Mouse (Mus musculus): ENCODE measurements around the gene Gcnt4. TPM values are rescaled to one million over a fixed set of nuclear protein-coding genes. Genes with fewer than 3 reads are reported as not detected.
"Not testable (repeated sequence)": the region's sequence is repeated elsewhere in the genome, so short reads cannot be mapped to it uniquely, and the experiment has no call there.

Gcnt4 gene
- polyA plus RNA-seq (2014; fragmentation: Nextera tagmentation; extraction: Ambion mirVana): 0.59 and 0.99 TPM in 2 replicates

- peak; percentile 79 for ATAC-seq (ENCODE audit: low FRiP score, low TSS enrichment)
Measured at GRCm38 (mm10) chr13:96923999-96924961, at the start of gene Gcnt4. TSS of gene Gcnt4 (plus strand) at chr13:96924689.

GRCm38 (mm10) chr13:96878220-96879057 lies 46.0 kb upstream of the Gcnt4 start:
- Histone ChIP-seq H3K4me1 (ENCODE audit: control insufficient read depth, insufficient read depth, low read length) (no peaks in the 10 kb centered on the region), H3K9ac (ENCODE audit: low read depth, low read length) (no peak overlapping the region), H3K27me3 (ENCODE audit: control insufficient read depth, insufficient read depth, low read length) (no peaks in the 10 kb centered on the region), H3K9me3 (ENCODE audit: control insufficient read depth, low read length) (no peaks in the 10 kb centered on the region), H3K4me2 (replicated peaks; ENCODE audit: low read depth, low read length) (no peak overlapping the region), H3K4me3 (ENCODE audit: low read length) (no peak overlapping the region), H3K36me3 (ENCODE audit: control insufficient read depth, insufficient read depth, low read length) (no peaks in the 10 kb centered on the region), H3K27ac (ENCODE audit: low read depth, low read length) (no peak overlapping the region)
- WGBS: 84% methylated on average over 12 of the region's 12 CpGs
- ATAC-seq (ENCODE audit: low FRiP score, low TSS enrichment): no peak

More at GRCm38 (mm10) chr13:96923999-96924961, at the start of gene Gcnt4:
- H3K4me1 ChIP-seq (ENCODE audit: control insufficient read depth, insufficient read depth, low read length): peaks cover 9% of the 10 kb centered on the region
- peaks cover 5% of the 10 kb centered on the region; the same call in 1 of the 2 replicates for H3K27me3 ChIP-seq (ENCODE audit: control insufficient read depth, insufficient read depth, low read length)
- H3K9ac ChIP-seq (ENCODE audit: low read depth, low read length): peak within 1 kb of the TSS; percentile 77
- H3K9me3 ChIP-seq (ENCODE audit: control insufficient read depth, low read length): no peaks in the 10 kb centered on the region
- 9% methylated on average over 55 of the region's 56 CpGs for whole genome bisulfite sequencing
- H3K36me3 ChIP-seq (ENCODE audit: control insufficient read depth, insufficient read depth, low read length): no peaks in the 10 kb centered on the region
- peak within 1 kb of the TSS; percentile 82 for H3K4me3 ChIP-seq (ENCODE audit: low read length)
- H3K27ac ChIP-seq (ENCODE audit: low read depth, low read length): no peak within 1 kb of the TSS
- peak within 1 kb of the TSS; percentile 100 for H3K4me2 ChIP-seq (replicated peaks; ENCODE audit: low read depth, low read length)

DNA sequence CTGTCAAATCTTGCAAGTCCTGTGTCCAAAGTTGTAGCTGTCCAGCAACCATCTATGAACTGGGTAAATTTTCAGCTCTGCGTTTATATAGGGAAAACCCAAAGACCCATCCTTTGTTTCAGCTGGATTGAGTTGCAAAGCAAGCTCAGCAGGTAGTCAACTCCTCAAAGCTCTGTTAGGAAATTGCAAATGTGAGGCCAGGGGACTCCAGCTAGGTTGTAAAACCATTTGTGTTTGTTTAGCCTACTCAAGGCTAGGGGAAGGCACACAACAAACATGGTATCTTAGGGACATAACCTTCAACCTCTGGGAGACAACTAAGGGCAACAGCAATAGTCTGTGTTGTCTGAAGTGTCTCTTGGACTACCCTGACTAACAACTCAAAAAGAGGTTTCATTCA lies 40.0 kb upstream of the Gcnt4 start:
- 49% methylated on average over 1 of the region's 1 CpGs for WGBS
- ATAC-seq (ENCODE audit: low FRiP score, low TSS enrichment): no peak
- no peak overlapping the region for H3K9ac ChIP-seq (ENCODE audit: low read depth, low read length)
- H3K4me1 ChIP-seq (ENCODE audit: control insufficient read depth, insufficient read depth, low read length): no peaks in the 10 kb centered on the region
- no peaks in the 10 kb centered on the region for H3K27me3 ChIP-seq (ENCODE audit: control insufficient read depth, insufficient read depth, low read length)
- no peak overlapping the region for H3K4me2 ChIP-seq (replicated peaks; ENCODE audit: low read depth, low read length)
- no peak overlapping the region for H3K4me3 ChIP-seq (ENCODE audit: low read length)
- no peak overlapping the region for H3K27ac ChIP-seq (ENCODE audit: low read depth, low read length)
- H3K9me3 ChIP-seq (ENCODE audit: control insufficient read depth, low read length): no peaks in the 10 kb centered on the region
- no peaks in the 10 kb centered on the region for H3K36me3 ChIP-seq (ENCODE audit: control insufficient read depth, insufficient read depth, low read length)

DNA sequence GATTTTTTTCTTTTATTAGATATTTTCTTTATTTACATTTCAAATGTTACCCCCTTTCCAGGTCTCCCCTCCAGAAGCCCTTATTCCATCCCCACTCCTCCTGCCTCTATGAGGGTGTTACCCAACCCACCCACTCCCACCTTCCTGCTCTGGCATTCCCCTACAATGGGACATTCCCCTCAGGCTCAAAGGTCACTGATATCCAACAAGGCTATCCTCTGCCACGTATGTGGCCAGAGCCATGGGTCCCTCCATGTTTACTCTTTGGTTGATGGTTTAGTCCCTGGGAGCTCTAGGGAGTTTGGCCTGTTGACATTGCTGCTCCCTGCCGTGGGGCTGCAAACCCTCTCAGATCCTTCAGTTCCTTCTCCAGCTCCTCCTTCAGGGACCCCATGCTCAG lies 34.5 kb upstream of the Gcnt4 start:
- no peak for ATAC-seq (ENCODE audit: low FRiP score, low TSS enrichment)
- Histone ChIP-seq H3K4me3 (ENCODE audit: low read length) (no peak overlapping the region), H3K4me1 (ENCODE audit: control insufficient read depth, insufficient read depth, low read length) (no peaks in the 10 kb centered on the region), H3K9ac (ENCODE audit: low read depth, low read length) (no peak overlapping the region), H3K9me3 (ENCODE audit: control insufficient read depth, low read length) (no peaks in the 10 kb centered on the region), H3K36me3 (ENCODE audit: control insufficient read depth, insufficient read depth, low read length) (no peaks in the 10 kb centered on the region), H3K27ac (ENCODE audit: low read depth, low read length) (no peak overlapping the region), H3K4me2 (replicated peaks; ENCODE audit: low read depth, low read length) (no peak overlapping the region), H3K27me3 (ENCODE audit: control insufficient read depth, insufficient read depth, low read length) (no peaks in the 10 kb centered on the region)
- WGBS: 32% methylated on average over 2 of the region's 2 CpGs

GRCm38 (mm10) chr13:96895144-96895543 lies 29.3 kb upstream of the Gcnt4 start:
- Histone ChIP-seq H3K4me2 (replicated peaks; ENCODE audit: low read depth, low read length) (no peak overlapping the region), H3K9me3 (ENCODE audit: control insufficient read depth, low read length) (no peaks in the 10 kb centered on the region), H3K4me1 (ENCODE audit: control insufficient read depth, insufficient read depth, low read length) (no peaks in the 10 kb centered on the region), H3K27ac (ENCODE audit: low read depth, low read length) (no peak overlapping the region), H3K27me3 (ENCODE audit: control insufficient read depth, insufficient read depth, low read length) (no peaks in the 10 kb centered on the region), H3K9ac (ENCODE audit: low read depth, low read length) (no peak overlapping the region), H3K4me3 (ENCODE audit: low read length) (no peak overlapping the region), H3K36me3 (ENCODE audit: control insufficient read depth, insufficient read depth, low read length) (no peaks in the 10 kb centered on the region)
- no peak for ATAC-seq (ENCODE audit: low FRiP score, low TSS enrichment)
- 76% methylated on average over 2 of the region's 2 CpGs for WGBS

- H3K4me1 ChIP-seq (ENCODE audit: control insufficient read depth, insufficient read depth, low read length): no peaks in the 10 kb centered on the region
- no peaks in the 10 kb centered on the region for H3K9me3 ChIP-seq (ENCODE audit: control insufficient read depth, low read length)
- no peak overlapping the region for H3K9ac ChIP-seq (ENCODE audit: low read depth, low read length)
- ATAC-seq (ENCODE audit: low FRiP score, low TSS enrichment): no peak
- 70% methylated on average over 3 of the region's 3 CpGs for WGBS
- no peaks in the 10 kb centered on the region for H3K27me3 ChIP-seq (ENCODE audit: control insufficient read depth, insufficient read depth, low read length)
- H3K4me2 ChIP-seq (replicated peaks; ENCODE audit: low read depth, low read length): no peak overlapping the region
- no peak overlapping the region for H3K4me3 ChIP-seq (ENCODE audit: low read length)
- no peaks in the 10 kb centered on the region for H3K36me3 ChIP-seq (ENCODE audit: control insufficient read depth, insufficient read depth, low read length)
- no peak overlapping the region for H3K27ac ChIP-seq (ENCODE audit: low read depth, low read length)
Measured at GRCm38 (mm10) chr13:96906717-96907116, 17.8 kb upstream of the Gcnt4 start.

DNA sequence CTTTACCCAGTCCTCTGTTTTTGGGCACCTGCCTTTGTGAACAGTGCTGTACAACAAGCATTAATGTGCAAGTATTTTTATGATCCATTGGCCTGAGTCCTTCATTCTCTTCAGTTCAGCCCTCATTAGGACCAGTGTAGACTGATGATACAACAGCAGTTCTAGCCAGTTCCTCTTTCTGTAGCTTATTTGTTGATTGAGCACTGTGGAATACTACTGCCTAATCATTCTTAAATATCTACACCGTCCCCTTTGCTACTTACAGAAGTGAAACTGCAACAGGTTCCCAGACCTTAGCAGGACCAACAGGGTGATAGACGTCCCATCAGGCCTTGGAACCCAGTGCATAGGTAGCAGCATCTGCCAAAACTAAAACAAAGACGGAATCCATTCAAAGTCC lies 13.3 kb upstream of the Gcnt4 start:
- 82% methylated on average over 3 of the region's 3 CpGs for WGBS
- H3K4me2 ChIP-seq (replicated peaks; ENCODE audit: low read depth, low read length): no peak overlapping the region
- H3K4me3 ChIP-seq (ENCODE audit: low read length): no peak overlapping the region
- H3K9me3 ChIP-seq (ENCODE audit: control insufficient read depth, low read length): no peaks in the 10 kb centered on the region
- H3K27me3 ChIP-seq (ENCODE audit: control insufficient read depth, insufficient read depth, low read length): no peaks in the 10 kb centered on the region
- H3K4me1 ChIP-seq (ENCODE audit: control insufficient read depth, insufficient read depth, low read length): no peaks in the 10 kb centered on the region
- H3K36me3 ChIP-seq (ENCODE audit: control insufficient read depth, insufficient read depth, low read length): no peaks in the 10 kb centered on the region
- no peak overlapping the region for H3K27ac ChIP-seq (ENCODE audit: low read depth, low read length)
- H3K9ac ChIP-seq (ENCODE audit: low read depth, low read length): no peak overlapping the region
- no peak for ATAC-seq (ENCODE audit: low FRiP score, low TSS enrichment)

- H3K4me3 ChIP-seq (ENCODE audit: low read length); H3K36me3 ChIP-seq (ENCODE audit: control insufficient read depth, insufficient read depth, low read length); H3K27ac ChIP-seq (ENCODE audit: low read depth, low read length); ATAC-seq (ENCODE audit: low FRiP score, low TSS enrichment); H3K4me1 ChIP-seq (ENCODE audit: control insufficient read depth, insufficient read depth, low read length); H3K4me2 ChIP-seq (replicated peaks; ENCODE audit: low read depth, low read length); H3K9me3 ChIP-seq (ENCODE audit: control insufficient read depth, low read length); H3K27me3 ChIP-seq (ENCODE audit: control insufficient read depth, insufficient read depth, low read length); H3K9ac ChIP-seq (ENCODE audit: low read depth, low read length): not testable (repeated sequence)
- WGBS: 97% methylated on average over 4 of the region's 4 CpGs
Measured at GRCm38 (mm10) chr13:96923134-96923533, 1.4 kb upstream of the Gcnt4 start.

Measured in kidney, embryonic 14.5 days (tissue).